Mouse (Mus musculus): ENCODE results near the gene Cox8a.

Cox8a gene

DNA sequence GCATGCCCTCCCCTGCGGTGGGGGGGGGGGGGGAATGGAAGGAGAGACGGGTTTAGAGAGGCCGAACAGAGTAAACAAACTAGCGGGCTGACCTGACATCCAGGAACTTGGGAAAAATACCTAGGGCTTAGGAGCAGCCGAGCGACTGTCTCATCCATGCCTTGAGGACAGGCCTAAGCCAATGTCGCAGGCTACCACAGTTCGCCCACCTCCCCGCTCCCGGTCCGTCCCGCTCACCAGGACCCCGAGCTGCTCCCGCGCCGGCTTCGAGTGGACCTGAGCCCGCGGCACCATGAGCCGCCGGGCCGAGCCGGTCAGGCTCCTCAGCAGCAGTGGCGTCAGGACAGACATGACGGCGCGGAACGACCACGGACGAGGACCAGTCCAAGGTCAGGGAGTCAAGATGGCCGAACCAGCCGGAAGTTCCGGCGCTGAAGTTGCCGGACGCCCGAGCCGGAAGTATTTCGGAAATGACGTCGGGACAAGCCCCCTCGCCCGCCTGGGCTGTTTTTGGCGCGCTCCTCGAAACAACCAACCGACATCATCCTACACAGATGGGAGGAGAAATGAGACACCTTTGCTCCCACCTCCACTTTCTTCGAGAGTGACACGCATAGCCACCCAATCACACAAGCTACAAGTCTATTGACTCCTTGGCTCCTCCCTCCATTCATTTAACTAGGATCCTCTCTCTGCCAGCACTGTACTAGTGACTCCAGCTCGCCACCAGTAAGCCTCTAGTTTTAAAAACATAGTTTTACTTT, at the start of gene Cox8a:
Gene Cox8a (minus strand): TSS at position 455 of the 764 bp plus-strand sequence.
- ATAC-seq (ENCODE audit: low TSS enrichment) = peak; percentile 97

DNA sequence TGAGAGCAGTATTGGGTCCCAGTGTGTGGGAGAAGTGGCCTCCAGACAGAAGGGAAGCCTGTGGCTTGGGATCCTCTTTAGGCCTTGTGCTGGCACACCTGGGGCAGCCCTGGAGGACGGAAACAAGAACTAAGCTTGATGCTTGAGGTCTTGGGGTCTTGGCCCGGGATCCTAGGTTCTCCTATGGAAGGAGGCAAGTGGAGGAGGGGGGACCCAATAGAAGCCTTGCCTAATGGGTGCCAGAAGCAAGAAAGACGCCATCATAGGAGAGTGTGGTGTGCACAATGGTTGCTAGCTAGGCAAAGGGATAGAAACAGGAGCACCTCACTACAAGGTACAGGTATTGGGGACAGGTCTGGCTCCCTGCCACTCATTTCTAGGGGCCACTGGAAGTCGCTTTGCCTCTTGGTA, 49.0 kb upstream of the Cox8a start:
- no peak for ATAC-seq (ENCODE audit: low TSS enrichment)

DNA sequence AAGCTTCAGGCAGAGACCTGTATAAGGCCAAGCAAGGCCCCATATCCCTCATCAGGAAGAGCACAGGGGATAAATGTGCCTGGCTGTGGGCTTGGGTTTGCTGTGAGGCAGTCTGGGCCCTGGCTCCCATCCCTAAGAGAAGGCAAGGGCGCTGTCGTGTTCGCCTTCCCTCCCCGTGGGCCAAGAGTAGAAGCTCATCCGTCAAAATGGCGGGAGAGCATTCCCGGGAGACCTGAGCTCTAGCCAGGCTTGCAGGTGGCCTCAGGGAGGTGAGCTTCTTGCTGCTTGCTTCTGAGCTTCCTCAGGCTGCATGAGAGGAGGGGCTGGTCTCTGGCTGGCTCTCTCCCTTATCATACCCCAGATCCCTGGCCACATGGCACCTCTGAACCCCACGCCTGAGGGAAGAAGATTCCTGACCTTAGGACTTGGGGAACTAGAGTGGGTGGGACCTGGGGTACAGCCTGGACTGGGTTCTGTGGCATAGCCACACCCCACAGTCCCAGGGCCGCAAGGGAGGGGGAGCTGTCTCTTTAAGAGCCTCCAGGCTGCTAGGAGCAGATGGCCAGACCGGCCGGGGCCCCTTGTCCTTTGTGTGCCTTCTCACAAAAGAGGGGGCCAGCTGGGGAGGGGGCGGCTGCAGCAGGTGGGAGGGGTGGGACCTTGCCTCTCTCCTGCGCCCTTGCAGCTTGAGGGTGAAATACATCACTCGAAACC, 48.2 kb upstream of the Cox8a start:
- no peak for ATAC-seq (ENCODE audit: low TSS enrichment)

DNA sequence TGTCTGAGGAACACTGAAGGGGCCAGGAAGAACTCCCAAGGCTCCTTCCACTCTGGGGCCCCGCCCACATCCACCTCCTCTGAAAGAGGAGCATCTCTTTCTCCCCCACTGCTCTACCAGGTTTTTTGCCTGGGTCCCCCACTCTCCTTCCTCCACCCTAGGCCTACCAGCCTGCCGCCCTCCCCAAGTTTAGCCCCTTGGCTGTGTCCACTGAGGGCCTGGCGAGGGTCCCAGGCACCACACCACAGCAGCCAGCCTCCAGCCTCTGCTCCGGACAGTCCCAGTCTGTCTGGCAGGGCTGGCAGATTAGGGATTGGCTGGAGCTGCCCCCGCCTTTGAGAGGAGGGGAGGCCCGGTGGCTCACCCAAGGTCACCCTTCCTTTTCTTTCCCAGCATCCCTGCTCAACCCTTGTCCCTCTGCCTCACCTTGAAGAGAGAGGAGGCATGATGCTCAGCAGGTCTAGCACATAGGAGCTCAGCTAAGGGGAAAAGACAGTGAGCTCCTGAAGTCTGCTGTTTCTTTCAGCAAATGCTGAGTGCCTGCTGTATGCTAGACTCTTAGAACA, 47.4 kb upstream of the Cox8a start:
- no peak for ATAC-seq (ENCODE audit: low TSS enrichment)

DNA sequence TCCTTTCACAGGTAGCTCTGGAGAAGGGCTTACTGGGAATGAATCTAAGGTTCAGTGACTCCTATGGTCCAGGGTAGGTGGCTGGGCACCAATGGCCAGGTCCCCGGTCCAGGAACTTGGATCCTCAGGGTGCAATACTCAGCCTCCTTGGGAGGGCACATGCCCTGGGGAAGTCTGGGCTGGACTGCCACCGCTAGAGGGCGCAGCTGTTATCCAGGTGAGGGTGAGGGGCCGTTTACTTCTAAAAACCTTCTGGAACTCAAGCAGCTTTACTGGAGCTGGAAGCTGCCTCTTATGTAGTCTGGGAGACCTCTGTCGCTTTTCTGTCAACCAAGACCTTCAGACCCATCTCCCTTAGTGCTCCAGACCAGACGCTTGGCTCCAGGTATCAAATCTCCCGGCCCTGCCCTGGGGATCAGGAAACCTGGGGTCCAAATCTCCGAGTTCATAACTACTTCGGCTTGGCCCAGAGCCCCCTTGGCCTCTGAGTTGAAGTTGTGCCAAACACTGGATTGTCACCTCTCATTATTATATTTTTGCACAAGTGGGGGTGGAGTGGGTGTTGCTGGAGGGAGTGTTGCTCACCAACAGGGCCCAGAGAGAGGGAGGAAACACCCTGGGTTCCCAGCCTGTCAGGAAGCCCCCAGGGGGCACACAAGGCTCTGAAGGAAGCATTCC, 46.8 kb upstream of the Cox8a start:
- peak; percentile 54 for ATAC-seq (ENCODE audit: low TSS enrichment)

DNA sequence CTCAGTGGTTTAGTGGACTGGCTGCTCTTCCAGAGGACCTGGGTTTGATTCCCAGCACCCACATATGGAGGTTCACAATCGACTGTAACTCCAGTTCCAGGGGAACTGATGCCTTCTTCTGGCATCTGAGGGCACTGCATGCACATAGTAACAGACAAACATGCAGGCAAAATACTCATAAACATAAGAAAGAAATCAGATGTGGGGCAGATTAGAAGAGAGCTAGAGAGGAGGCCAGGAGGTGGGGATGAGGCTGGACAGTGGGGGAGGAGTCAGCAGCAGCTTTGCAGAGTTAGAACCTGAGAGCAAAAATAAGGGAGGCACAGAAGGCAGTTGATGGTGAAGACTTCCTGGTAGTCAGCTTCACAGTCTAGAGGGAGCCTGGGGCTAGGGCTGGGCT, 45.2 kb upstream of the Cox8a start:
- no peak for ATAC-seq (ENCODE audit: low TSS enrichment)

DNA sequence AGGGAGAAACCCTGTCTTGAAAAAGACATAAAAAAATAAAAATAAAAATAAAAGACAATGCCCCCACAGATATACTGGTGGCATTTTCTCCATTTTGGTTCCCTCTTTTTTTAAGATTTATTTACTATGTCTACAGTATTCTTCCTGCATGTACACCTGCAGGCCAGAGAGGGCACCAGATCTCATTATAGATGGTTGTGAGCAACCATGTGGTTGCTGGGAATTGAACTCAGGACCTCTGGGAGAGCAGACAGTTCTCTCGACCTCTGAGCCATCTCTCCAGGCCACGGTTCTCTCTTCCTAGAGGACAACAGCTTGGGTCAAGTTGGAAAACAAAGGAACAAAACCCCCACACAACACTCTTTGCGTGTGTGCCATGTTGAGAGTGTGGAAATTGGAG, 44.5 kb upstream of the Cox8a start:
- ATAC-seq (ENCODE audit: low TSS enrichment) = no peak

DNA sequence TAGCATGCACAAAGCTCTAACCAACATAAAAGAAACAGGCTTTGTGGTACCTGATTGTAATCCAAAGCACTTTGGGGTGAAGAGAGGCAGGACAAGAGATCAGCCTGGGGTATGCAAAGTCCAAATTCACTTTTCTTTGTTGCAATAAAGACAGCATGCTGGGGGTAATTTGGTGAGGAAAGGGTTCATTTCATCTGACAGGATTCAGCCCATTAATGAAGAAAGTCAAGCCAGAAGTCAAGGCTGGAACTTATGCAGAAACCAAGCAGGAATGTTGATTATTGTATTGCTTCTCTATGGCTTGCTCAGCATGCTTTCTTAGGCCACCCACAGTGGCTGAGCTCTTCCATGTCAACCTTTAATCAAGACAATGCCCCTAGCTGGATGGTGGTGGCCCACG, 44.1 kb upstream of the Cox8a start:
- ATAC-seq (ENCODE audit: low TSS enrichment) = no peak

DNA sequence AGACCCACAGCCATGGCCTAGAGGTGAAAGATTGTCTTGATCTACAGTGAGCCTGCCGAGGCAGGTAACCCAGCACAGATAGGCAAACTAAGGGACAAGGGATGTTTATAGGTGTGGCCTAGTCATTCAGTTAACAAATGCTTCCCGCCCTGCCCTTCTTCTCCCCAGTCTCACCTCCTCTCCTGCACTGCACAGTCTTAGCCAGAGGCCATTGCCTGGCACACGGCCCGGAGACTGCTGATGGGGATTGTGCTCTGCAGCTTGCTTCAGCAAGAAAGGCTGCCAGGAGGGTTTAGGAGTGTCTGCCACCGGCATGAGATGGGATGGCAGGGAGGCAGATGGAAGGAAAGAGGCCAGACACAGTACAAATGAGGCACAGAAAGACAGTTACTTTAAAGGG, 40.5 kb upstream of the Cox8a start:
- ATAC-seq (ENCODE audit: low TSS enrichment) = no peak; the same call in 1 of the 2 replicates

DNA sequence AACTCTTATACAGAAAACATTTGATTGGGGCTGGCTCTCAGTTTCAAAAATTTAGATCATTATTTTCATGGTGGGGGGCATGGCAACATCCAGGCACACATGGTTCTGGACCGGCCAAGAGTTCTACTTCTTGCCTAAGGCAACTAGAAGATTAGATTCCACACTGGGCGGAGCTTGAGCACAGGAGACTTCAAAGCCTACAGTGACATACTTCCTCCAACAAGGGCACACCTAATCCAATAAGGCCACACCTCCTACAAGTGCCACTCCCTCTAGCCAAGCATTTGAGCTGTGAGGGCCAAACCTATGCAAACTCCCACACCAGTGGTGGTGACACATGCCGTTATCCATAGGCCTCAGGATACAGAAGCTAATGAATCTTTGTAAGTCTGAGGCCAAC, 28.6 kb upstream of the Cox8a start:
- ATAC-seq (ENCODE audit: low TSS enrichment) = no peak

DNA sequence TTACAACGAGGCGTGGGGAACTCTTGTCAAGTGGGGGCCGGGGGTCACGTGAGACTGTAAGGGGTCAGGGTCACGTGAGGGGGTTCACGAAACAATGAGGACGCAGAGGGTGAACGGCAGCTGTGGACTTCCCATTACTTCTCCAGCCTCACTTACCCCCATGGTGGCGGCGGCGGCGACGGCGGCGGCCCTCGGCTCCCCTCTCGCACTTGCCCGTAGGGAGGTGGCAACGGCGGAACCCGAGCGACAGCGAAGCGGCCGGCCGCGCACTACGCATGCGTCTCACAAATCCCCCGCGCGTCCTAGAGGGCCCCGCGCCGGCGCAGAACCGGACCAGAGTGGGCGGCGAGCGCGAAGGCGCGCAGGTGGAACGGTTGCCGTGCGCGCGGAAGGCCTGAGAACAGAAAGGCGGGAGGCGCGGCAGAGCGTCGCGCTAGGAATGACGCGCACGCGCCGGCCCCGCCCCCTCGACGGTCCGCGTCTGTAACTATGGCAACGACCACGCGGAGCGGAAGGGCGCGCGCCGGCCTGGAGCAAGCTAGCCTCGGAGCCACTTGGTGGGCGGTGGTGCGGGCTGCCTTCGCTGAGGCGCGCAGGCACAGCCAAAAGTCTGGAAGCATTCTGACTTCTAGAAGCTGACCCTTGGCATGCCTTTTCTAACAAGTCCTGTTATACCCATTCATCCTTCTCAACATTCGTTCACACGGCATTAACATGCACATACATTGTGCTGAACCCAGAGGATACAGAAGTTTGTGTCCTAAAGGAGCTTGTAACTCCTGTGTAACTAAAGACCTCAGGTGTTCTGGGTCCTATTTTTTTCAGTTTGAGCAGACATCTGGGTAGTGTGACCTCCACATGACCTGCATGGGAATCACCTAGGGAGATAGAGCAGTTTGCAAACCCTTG, 23.6 kb upstream of the Cox8a start, which contains the start of gene Naa40:
Gene Naa40 (minus strand): TSS at position 402 of the 909 bp plus-strand sequence.
- ATAC-seq (ENCODE audit: low TSS enrichment) = peak; percentile 91

DNA sequence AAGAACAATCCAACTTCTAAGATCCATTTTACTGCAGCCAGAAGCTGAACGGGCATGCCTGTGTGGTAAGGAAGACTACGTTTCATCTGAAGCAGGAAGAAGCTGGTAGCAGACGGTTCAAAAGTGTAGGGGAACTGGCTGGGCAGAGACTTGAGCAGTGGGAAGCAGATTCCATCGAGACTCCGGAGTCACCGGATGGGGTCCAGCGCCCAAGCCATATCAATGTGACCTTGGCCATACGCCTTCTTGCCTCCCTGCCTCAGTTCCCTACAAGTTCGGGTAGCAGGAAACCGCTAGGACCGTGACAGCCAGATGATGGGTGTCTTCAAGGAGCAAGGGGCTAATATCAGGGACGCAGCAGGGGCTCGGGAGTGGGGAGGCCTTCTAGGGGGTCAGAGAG, 22.9 kb upstream of the Cox8a start:
- ATAC-seq (ENCODE audit: low TSS enrichment) = no peak; the same call in 1 of the 2 replicates

DNA sequence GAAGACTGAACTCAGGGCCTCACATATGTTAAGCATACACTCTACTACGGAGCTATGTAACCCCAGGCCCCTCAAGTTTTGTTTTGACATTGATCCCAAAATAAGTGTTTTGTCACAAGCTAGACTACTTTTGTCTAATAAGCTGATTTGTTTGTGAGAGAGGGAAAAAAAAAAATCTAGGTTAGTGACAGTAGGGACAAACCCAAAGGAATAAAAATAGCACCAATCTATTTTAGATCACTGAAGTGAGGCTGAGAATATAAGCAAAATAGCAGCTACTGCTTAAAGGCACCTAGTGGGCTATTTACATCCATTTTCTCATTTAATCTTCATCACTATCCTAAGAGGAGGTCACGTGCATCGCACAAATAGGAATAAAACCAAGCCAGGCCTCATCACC, 22.2 kb upstream of the Cox8a start:
- no peak for ATAC-seq (ENCODE audit: low TSS enrichment)

DNA sequence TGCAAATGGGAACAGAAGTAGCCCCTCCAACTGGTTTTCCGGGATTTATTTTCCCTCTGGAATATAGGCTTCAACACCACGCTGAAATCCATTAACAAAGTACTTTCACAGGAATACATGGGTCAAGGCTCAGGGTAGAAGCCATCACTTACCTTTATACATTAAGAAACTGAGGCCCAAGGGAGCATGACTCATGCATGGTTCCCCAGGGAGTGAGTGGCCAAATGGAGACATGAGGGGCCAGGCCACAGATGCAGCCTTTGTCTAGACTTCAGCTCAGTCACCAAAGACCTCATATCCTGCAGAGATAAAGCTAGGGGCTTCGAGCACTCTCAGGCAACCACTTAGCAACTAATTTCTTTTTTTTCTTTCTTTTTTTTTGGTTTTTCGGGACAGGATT, 19.3 kb upstream of the Cox8a start:
- ATAC-seq (ENCODE audit: low TSS enrichment) = no peak

DNA sequence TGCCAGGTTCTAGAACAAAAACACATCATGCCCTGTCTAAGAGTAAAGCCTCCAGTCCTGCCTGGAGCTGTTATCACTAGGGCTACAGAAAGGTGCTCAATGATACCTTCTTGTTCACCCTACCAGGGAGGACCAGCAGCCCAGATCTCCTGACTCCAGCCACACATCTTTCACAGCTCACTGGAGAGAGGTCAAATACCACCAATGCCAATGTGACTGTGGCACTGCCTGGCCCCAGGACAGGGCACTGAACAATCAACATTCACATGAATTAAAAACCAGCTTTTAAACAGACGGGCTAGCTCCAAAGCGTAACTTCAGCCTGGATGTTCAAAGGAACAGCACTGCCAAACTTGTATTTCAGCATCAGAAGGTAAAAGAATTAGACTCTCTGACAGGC, 18.6 kb upstream of the Cox8a start:
- ATAC-seq (ENCODE audit: low TSS enrichment) = no peak

DNA sequence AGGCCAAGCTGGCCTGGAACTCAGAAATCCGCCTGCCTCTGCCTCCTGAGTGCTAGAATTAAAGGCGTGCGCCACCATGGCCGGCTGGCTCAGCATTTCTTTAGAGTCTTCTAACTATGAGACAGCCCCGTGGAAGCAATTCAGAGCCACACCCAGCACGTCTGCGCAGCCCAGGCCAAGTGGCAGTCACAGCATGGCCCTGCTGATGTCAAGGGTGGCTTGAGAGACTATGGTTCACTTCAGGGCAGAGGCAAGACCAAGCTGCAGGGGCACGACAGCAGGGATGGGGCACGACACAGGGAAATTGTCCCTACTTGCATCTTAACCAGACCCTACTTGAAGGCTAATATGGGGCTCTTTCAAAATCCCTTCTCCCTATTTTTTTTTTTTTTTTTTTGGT, 18.0 kb upstream of the Cox8a start:
- no peak for ATAC-seq (ENCODE audit: low TSS enrichment)

DNA sequence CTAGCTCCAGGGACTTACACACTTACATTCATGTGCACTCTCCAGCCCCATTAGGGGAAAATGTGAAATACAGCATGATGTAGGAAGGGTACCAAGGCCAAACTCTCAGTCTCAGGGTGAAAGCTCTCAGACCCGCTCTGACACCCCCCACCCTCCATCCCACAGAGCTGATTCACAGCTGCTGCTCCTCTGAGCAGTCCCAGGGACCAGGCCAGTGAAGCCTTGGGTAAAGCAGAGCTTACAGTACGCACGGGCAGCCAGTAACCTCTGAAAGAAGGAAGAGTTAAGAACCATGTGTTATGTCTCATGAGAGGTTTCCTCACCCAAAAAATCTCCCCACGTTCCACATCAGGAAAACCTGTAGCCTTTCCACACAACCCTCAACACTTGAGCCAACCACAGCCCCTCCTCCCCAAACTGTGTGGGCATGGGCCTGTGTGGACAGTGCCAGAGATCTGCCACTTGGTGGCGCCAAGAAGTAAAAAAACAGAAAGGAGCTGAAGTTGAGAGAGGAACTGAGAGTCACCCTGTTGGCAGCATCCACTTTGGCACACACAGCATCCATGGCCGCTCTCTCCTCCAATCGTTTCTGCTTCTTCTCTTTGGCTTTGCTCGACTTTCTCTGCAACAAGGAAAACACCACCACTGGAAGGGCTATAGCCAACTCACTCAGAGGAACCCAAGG, 17.3 kb upstream of the Cox8a start:
- ATAC-seq (ENCODE audit: low TSS enrichment) = peak; percentile 87

DNA sequence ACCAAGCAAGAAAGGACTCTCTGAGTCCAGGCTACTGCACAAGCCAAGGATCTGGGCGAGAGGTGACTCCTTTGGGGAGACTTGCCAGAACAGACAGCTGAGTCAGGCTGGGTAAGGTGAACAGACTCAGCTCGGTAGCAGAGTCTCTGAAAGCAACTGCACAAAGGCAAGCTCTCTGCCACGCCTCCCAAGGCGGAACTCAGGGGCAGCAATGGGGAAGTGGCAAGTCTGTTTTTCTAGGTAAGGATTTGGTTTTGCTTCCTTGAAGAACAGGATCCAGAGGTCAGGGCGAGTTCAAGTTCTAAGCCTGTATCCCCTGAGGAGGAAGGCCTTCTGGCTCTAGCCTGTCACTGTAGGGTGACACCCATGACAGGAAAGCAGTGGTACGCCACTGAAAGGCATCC, 9.1 kb upstream of the Cox8a start:
- ATAC-seq (ENCODE audit: low TSS enrichment) = no peak

DNA sequence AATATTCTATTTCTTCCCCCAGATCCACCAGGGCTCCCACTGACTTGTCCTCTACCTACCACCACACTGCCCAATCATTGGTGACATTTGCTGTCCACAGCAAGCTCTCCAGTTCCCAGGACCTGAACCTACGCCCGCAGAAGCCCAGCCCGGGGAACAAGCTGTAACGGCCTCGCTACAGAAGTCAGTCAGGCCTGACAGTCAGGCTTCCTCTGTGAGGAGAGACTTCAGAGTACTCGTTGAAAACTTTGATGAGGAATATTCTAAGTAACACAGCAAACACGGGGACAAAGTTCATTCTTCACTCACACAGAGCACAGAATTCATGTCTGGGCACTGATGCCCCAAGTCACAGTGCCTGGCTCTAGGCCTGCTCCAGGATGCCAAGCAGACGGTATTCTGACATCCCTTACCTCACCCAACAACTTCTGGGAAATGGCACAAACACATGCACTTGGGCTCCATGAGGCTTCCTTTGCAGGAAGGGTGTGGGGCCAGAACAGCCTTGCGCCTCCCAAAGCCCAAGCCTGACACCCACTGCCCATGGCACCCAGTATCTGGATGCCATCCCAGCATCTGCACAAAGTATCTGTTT, 7.8 kb upstream of the Cox8a start:
- ATAC-seq (ENCODE audit: low TSS enrichment) = no peak

DNA sequence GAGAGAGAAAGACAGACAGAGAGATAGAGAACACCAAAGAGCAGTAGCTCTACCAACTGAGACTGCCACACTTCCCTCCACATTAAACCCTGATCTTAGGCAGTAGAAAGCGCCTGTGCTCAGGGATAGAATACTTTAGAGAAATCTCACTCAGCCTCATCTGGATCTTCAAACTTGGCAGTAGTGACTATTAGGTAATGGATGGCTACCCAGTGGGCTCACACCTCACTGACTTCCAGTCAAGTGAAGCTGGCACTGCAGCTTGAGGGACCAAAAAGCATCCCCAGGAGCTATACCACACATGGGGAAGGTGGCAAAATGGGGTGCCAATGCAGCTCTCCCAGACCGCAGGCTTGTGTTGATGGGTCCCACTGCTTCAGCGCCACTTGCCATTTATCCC, 6.8 kb upstream of the Cox8a start:
- no peak for ATAC-seq (ENCODE audit: low TSS enrichment)

Measured in frontal cortex, adult (tissue).